In genomic region chr14:33533516-33533915, GRCm38 (mm10) we compare ENCODE assay signal across 15 mouse cellular contexts. TPM values are rescaled to one million over a fixed set of nuclear protein-coding genes. Genes with fewer than 3 reads are reported as not detected.
A peak's percentile ranks its signal among the peaks of the same experiment; 100 is the strongest.
DNase-seq lines count a peak whose midpoint lies in the region; ATAC-seq and TF ChIP-seq lines count a peak whose summit lies in the region.
"Had no signal": no experiment of that assay in that cellular context is flagged by ENCODE, and none has a peak within 500 bp of the region (broad histone marks: within the 10 kb centered on the region; RNA-seq: fewer than 3 reads in every experiment).

No protein-coding gene starts in this region.

- no peaks in the 10 kb centered on the region for H3K27me3 ChIP-seq in stomach, postnatal 0 days (ENCODE audit: control insufficient read depth, insufficient read depth, low read length)
- no peaks in the 10 kb centered on the region for H3K27me3 ChIP-seq in limb, embryonic 10.5 days (ENCODE audit: low read depth, poor library complexity, severe bottlenecking)
- H3K27me3 ChIP-seq: embryonic facial prominence, embryonic 15.5 days; limb, embryonic 15.5 days had no signal

- H3K9me3 ChIP-seq in stomach, postnatal 0 days (ENCODE audit: control insufficient read depth, low read length): no peaks in the 10 kb centered on the region
- no peaks in the 10 kb centered on the region for H3K9me3 ChIP-seq in limb, embryonic 10.5 days (replicated peaks)
- H3K9me3 ChIP-seq: embryonic facial prominence, embryonic 15.5 days; limb, embryonic 15.5 days had no signal

- H3K36me3 ChIP-seq in stomach, postnatal 0 days (ENCODE audit: control insufficient read depth, insufficient read depth, low read length): no peaks in the 10 kb centered on the region
- no peaks in the 10 kb centered on the region for H3K36me3 ChIP-seq in limb, embryonic 10.5 days
- H3K36me3 ChIP-seq: embryonic facial prominence, embryonic 15.5 days; limb, embryonic 15.5 days had no signal

- no peak overlapping the region for H3K27ac ChIP-seq in gastrocnemius, adult 2 months
- peak overlapping the region; percentile 92 for H3K27ac ChIP-seq in left cerebral cortex, adult 2 months
- no peak overlapping the region for H3K27ac ChIP-seq in stomach, postnatal 0 days (replicated peaks)
- no peak overlapping the region for H3K27ac ChIP-seq in limb, embryonic 10.5 days
- H3K27ac ChIP-seq: embryonic facial prominence, embryonic 15.5 days; limb, embryonic 15.5 days had no signal

- H3K4me2 ChIP-seq in stomach, postnatal 0 days (replicated peaks; ENCODE audit: low read depth): no peak overlapping the region
- H3K4me2 ChIP-seq: embryonic facial prominence, embryonic 15.5 days; limb, embryonic 15.5 days had no signal

- 46% methylated on average over 1 of the region's 1 CpGs for WGBS in stomach, postnatal 0 days
- WGBS in limb, embryonic 10.5 days: 74% methylated on average over 1 of the region's 1 CpGs

- no peak overlapping the region for H3K9ac ChIP-seq in stomach, postnatal 0 days (ENCODE audit: low read length)
- H3K9ac ChIP-seq: embryonic facial prominence, embryonic 15.5 days; limb, embryonic 15.5 days had no signal

- no peak for ATAC-seq in stomach, postnatal 0 days (ENCODE audit: low FRiP score, low TSS enrichment)
- ATAC-seq: forebrain, embryonic 16.5 days; midbrain, embryonic 16.5 days had no signal

- no peak overlapping the region for H3K4me3 ChIP-seq in gastrocnemius, adult 2 months
- H3K4me3 ChIP-seq in left cerebral cortex, adult 2 months: no peak overlapping the region
- H3K4me3 ChIP-seq in stomach, postnatal 0 days (ENCODE audit: low read depth, low read length): no peak overlapping the region
- H3K4me3 ChIP-seq in limb, embryonic 10.5 days: no peak overlapping the region
- H3K4me3 ChIP-seq: embryonic facial prominence, embryonic 15.5 days; limb, embryonic 15.5 days had no signal

- TF ChIP-seq CTCF in gastrocnemius, adult 2 months (IDR thresholded peaks at IDR 0.05): peak; percentile 36
- peak; percentile 4 for TF ChIP-seq CTCF in left cerebral cortex, adult 2 months (IDR thresholded peaks at IDR 0.05)
- TF ChIP-seq CTCF in stomach, postnatal 0 days (IDR thresholded peaks at IDR 0.05; ENCODE audit: low read depth): peak; percentile 31

- intact Hi-C loops in gastrocnemius, adult 2 months (cut with DNase I): no loop called here
- intact Hi-C loops in left cerebral cortex, adult 2 months (cut with DNase I): loop anchor here (5.0 kb wide), 1 partner anchor 61 kb away; the partner anchor contains the start of gene Frmpd2
- intact Hi-C loops in heart, postnatal 14 days (cut with DNase I): no loop called here

- DNase-seq in gastrocnemius, adult 2 months: no peak
- DNase-seq in gastrocnemius, postnatal 4 days (ENCODE audit: low spot score in 2 of 2): no peak
- DNase-seq in left cerebral cortex, adult 2 months (ENCODE audit: extremely low spot score in 1 of 2, low spot score in 2 of 2): no peak
- no peak for DNase-seq in left cerebral cortex, adult 11 months (ENCODE audit: low spot score)
- peak; percentile 3 to 5 for DNase-seq in heart, postnatal 14 days
- DNase-seq in stomach, postnatal 0 days (ENCODE audit: low spot score): no peak
- no peak for DNase-seq in limb, embryonic 10.5 days (ENCODE audit: low spot score)
- no peak for DNase-seq in adrenal gland, postnatal 25 days
- DNase-seq: cerebellum, postnatal 36 days; thymus, postnatal 36 days had no signal

- H3K4me1 ChIP-seq in stomach, postnatal 0 days (replicated peaks; ENCODE audit: control insufficient read depth, insufficient read depth): no peaks in the 10 kb centered on the region
- H3K4me1 ChIP-seq in limb, embryonic 10.5 days: no peaks in the 10 kb centered on the region
- H3K4me1 ChIP-seq: embryonic facial prominence, embryonic 15.5 days; limb, embryonic 15.5 days had no signal

- TF ChIP-seq EP300 in stomach, postnatal 0 days (optimal IDR thresholded peaks at IDR 0.05): no peak

RNA-seq across cellular contexts. Expression of gene Ptpn20, which starts 55.5 kb away (rescaled TPM):
- not detected for total RNA-seq in gastrocnemius, adult 2 months (2021)
- total RNA-seq in gastrocnemius, postnatal 4 days (2021): not detected
- under 1 TPM; 0.49 to 0.63 TPM for total RNA-seq in left cerebral cortex, adult 2 months (2021)
- not detected for total RNA-seq in heart, postnatal 14 days (2021)
- 0.07 and 0.08 TPM in 2 replicates for polyA plus RNA-seq in stomach, postnatal 0 days (2015; fragmentation: Nextera tagmentation; extraction: Ambion mirVana)
- polyA plus RNA-seq in limb, embryonic 10.5 days (2016; fragmentation: Nextera tagmentation; extraction: Ambion mirVana): 0.08 TPM in 1 of 2 replicates, not detected in the other
- not detected in 2 replicates for total RNA-seq in adrenal gland, postnatal 25 days (2021)
- total RNA-seq: granulocyte monocyte progenitor cell, adult 5-6 weeks had no signal

Comparison
In these comparisons a context has a peak if more than half of its experiments do, and no peak if none do; other contexts are left out.
1. DNase-seq: peak in heart, postnatal 14 days (2 of 2); none in gastrocnemius, adult 2 months (single experiment), gastrocnemius, postnatal 4 days (0 of 2), left cerebral cortex, adult 2 months (0 of 2), left cerebral cortex, adult 11 months (single experiment), stomach, postnatal 0 days (single experiment), limb, embryonic 10.5 days (single experiment) and adrenal gland, postnatal 25 days (single experiment).
2. Peak in every context shown above with its lines, with median percentiles within 50 percentile points of each other: CTCF ChIP-seq.